ENCODE assay signal across 10 mouse cellular contexts in the genomic region with DNA sequence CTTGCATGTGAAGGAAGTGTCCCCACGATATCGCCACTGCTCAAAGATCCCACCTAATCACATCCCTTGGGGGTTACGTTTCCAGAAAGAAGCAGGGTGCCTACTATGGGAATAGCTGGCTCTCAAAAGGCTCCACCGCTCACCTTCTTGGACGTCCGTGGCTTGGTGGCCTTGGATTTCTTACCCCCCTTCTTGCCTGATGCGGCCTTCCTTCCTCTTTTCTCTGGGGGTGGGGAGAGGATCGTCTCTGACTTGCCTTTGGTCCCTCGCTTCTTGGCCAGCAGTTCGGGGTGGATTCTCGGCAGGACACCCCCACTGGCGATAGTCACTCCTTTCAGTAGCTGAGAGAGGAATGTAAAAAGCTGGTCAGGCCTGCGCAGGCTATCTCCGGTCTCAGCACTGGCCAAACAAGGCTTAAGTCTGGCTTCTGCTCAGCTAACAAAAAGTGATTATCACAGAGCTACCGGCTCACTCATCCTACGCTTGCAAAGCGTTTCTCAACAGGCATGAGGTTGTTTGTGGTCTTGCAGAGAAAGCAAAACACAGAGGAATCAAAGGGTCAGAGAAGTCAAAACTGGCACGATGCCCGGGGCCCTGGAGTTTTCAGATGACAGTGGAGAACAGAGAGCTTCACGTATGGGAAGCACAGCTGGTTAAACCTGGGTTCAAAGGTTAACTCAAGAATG. TPM values are rescaled to one million over a fixed set of nuclear protein-coding genes. Genes with fewer than 3 reads are reported as not detected.
DNase-seq lines count a peak whose midpoint lies in the region; ATAC-seq and TF ChIP-seq lines count a peak whose summit lies in the region.
"Had no signal": no experiment of that assay in that cellular context is flagged by ENCODE, and none has a peak within 500 bp of the region (broad histone marks: within the 10 kb centered on the region; RNA-seq: fewer than 3 reads in every experiment).

No protein-coding gene starts in this region.

- H3K36me3 ChIP-seq in midbrain, embryonic 13.5 days, result peaks cover 94% of the 10 kb centered on the region
- peaks cover 92% of the 10 kb centered on the region for H3K36me3 ChIP-seq in midbrain, embryonic 14.5 days (ENCODE audit: control insufficient read depth, insufficient read depth, low read length)
- H3K36me3 ChIP-seq in midbrain, embryonic 10.5 days, result peaks cover 99% of the 10 kb centered on the region
- H3K36me3 ChIP-seq: G1E had no signal

- 90% methylated on average over 20 of the region's 20 CpGs for WGBS in midbrain, embryonic 13.5 days
- 87% methylated on average over 20 of the region's 20 CpGs for WGBS in midbrain, embryonic 14.5 days
- WGBS in bone marrow, adult 2 months, result 20% methylated on average over 20 of the region's 20 CpGs
- WGBS in midbrain, embryonic 10.5 days, result 89% methylated on average over 20 of the region's 20 CpGs

- TF ChIP-seq CTCF in bone marrow, adult 2 months (IDR thresholded peaks at IDR 0.05; ENCODE audit: control insufficient read depth, insufficient read depth, low read length), result no peak

- DNase-seq in midbrain, embryonic 14.5 days, result no peak
- peak; percentile 91 to 93 for DNase-seq in kidney, postnatal 25 days
- DNase-seq in thymus, postnatal 4 days, result no peak
- DNase-seq in frontal cortex, postnatal 14 days (ENCODE audit: low spot score in 2 of 2), result no peak
- no peak for DNase-seq in midbrain, embryonic 10.5 days (ENCODE audit: low spot score)

- H3K4me3 ChIP-seq in midbrain, embryonic 13.5 days (replicated peaks), result no peak overlapping the region
- H3K4me3 ChIP-seq in midbrain, embryonic 14.5 days (replicated peaks; ENCODE audit: low read depth, low read length), result no peak overlapping the region
- peak overlapping the region; percentile 35 for H3K4me3 ChIP-seq in bone marrow, adult 2 months (replicated peaks; ENCODE audit: control insufficient read depth, low read depth, low read length)
- H3K4me3 ChIP-seq in midbrain, embryonic 10.5 days, result no peak overlapping the region
- H3K4me3 ChIP-seq: midbrain, embryonic 12.5 days had no signal

- ATAC-seq in midbrain, embryonic 13.5 days, result no peak
- ATAC-seq in midbrain, embryonic 14.5 days (ENCODE audit: low FRiP score, low TSS enrichment), result no peak
- 0 out of 2 replicates have a peak, but pooled peaks have one; percentile 22 for ATAC-seq in monocyte, adult 5-6 weeks (replicated peaks; ENCODE audit: insufficient number of reproducible peaks, low FRiP score, low TSS enrichment, poor library complexity, severe bottlenecking)

- H3K4me2 ChIP-seq in midbrain, embryonic 13.5 days (replicated peaks), result no peak overlapping the region
- H3K4me2 ChIP-seq in midbrain, embryonic 14.5 days (ENCODE audit: low read length), result no peak overlapping the region
- H3K4me2 ChIP-seq: midbrain, embryonic 12.5 days had no signal

- H3K9me3 ChIP-seq in midbrain, embryonic 13.5 days, result no peaks in the 10 kb centered on the region
- no peaks in the 10 kb centered on the region for H3K9me3 ChIP-seq in midbrain, embryonic 14.5 days (ENCODE audit: control insufficient read depth, low read length)
- no peaks in the 10 kb centered on the region for H3K9me3 ChIP-seq in midbrain, embryonic 10.5 days (replicated peaks)
- H3K9me3 ChIP-seq: G1E; midbrain, embryonic 12.5 days had no signal

- no peak overlapping the region for H3K27ac ChIP-seq in midbrain, embryonic 13.5 days
- no peak overlapping the region for H3K27ac ChIP-seq in midbrain, embryonic 14.5 days (replicated peaks; ENCODE audit: low read depth, low read length)
- 0 out of 2 replicates have a peak overlapping the region, but pooled peaks have one; percentile 30 for H3K27ac ChIP-seq in bone marrow, adult 2 months (ENCODE audit: control insufficient read depth, insufficient read depth, low read depth, low read length, poor library complexity)
- H3K27ac ChIP-seq in midbrain, embryonic 10.5 days (replicated peaks), result no peak overlapping the region
- H3K27ac ChIP-seq: midbrain, embryonic 12.5 days had no signal

- H3K9ac ChIP-seq in midbrain, embryonic 13.5 days (replicated peaks), result peak overlapping the region; percentile 10; the same call in 1 of the 2 replicates
- H3K9ac ChIP-seq in midbrain, embryonic 14.5 days (replicated peaks; ENCODE audit: low read length), result no peak overlapping the region
- H3K9ac ChIP-seq: midbrain, embryonic 12.5 days had no signal

- H3K27me3 ChIP-seq in midbrain, embryonic 13.5 days, result no peaks in the 10 kb centered on the region
- H3K27me3 ChIP-seq in midbrain, embryonic 14.5 days (ENCODE audit: control insufficient read depth, insufficient read depth, low read length), result no peaks in the 10 kb centered on the region
- no peaks in the 10 kb centered on the region for H3K27me3 ChIP-seq in midbrain, embryonic 10.5 days (ENCODE audit: low read depth, poor library complexity, severe bottlenecking)
- H3K27me3 ChIP-seq: midbrain, embryonic 12.5 days had no signal

- TF ChIP-seq POLR2A in bone marrow, adult 2 months (IDR thresholded peaks at IDR 0.05; ENCODE audit: borderline replicate concordance, control insufficient read depth, low read depth, low read length), result no peak

- H3K4me1 ChIP-seq in midbrain, embryonic 13.5 days (replicated peaks), result no peaks in the 10 kb centered on the region
- H3K4me1 ChIP-seq in midbrain, embryonic 14.5 days (ENCODE audit: control insufficient read depth, insufficient read depth, low read length), result no peaks in the 10 kb centered on the region
- H3K4me1 ChIP-seq in bone marrow, adult 2 months (ENCODE audit: control insufficient read depth, insufficient read depth, low read length), result no peaks in the 10 kb centered on the region; the same call in 1 of the 2 replicates
- H3K4me1 ChIP-seq in midbrain, embryonic 10.5 days, result no peaks in the 10 kb centered on the region
- H3K4me1 ChIP-seq: midbrain, embryonic 12.5 days had no signal

RNA-seq across cellular contexts. Expression of a gene that starts 32.3 kb away (rescaled TPM):
- 350 and 366 TPM in 2 replicates for polyA plus RNA-seq in midbrain, embryonic 13.5 days (2015; fragmentation: Nextera tagmentation; extraction: Ambion mirVana)
- 242 and 295 TPM in 2 replicates for polyA plus RNA-seq in midbrain, embryonic 14.5 days (2014; fragmentation: Nextera tagmentation; extraction: Ambion mirVana)
- 0.45 and 3.9 TPM in 2 replicates for polyA plus RNA-seq in bone marrow, adult 2 months (2011; ENCODE audit: insufficient read depth, insufficient read length, low replicate concordance, missing spikeins)
- total RNA-seq in monocyte, adult 5-6 weeks (2017), result 0.58 TPM in 1 of 3 replicates, not detected in the others
- 309 and 330 TPM in 2 replicates for polyA plus RNA-seq in midbrain, embryonic 10.5 days (2016; fragmentation: Nextera tagmentation; extraction: Ambion mirVana)
- polyA plus RNA-seq: G1E had no signal

RNA-seq across cellular contexts. Expression of a gene that starts 36.6 kb away (rescaled TPM):
- polyA plus RNA-seq in midbrain, embryonic 13.5 days (2015; fragmentation: Nextera tagmentation; extraction: Ambion mirVana), result 4.9 and 6.5 TPM in 2 replicates
- 5.8 and 7.0 TPM in 2 replicates for polyA plus RNA-seq in midbrain, embryonic 14.5 days (2014; fragmentation: Nextera tagmentation; extraction: Ambion mirVana)
- polyA plus RNA-seq in bone marrow, adult 2 months (2011; ENCODE audit: insufficient read depth, insufficient read length, low replicate concordance, missing spikeins), result 9.2 and 14.9 TPM in 2 replicates
- 8.5 to 18.3 TPM (median 17.4 TPM) in 3 replicates for total RNA-seq in monocyte, adult 5-6 weeks (2017)
- polyA plus RNA-seq in midbrain, embryonic 10.5 days (2016; fragmentation: Nextera tagmentation; extraction: Ambion mirVana), result 5.2 and 7.0 TPM in 2 replicates

RNA-seq across cellular contexts. Expression of a gene that starts 56.4 kb away (rescaled TPM):
- polyA plus RNA-seq in midbrain, embryonic 13.5 days (2015; fragmentation: Nextera tagmentation; extraction: Ambion mirVana), result 16.3 and 24.9 TPM in 2 replicates
- 25.1 and 27.0 TPM in 2 replicates for polyA plus RNA-seq in midbrain, embryonic 14.5 days (2014; fragmentation: Nextera tagmentation; extraction: Ambion mirVana)
- 12.3 and 29.2 TPM in 2 replicates for polyA plus RNA-seq in bone marrow, adult 2 months (2011; ENCODE audit: insufficient read depth, insufficient read length, low replicate concordance, missing spikeins)
- 6.6 to 14.0 TPM (median 9.7 TPM) in 3 replicates for total RNA-seq in monocyte, adult 5-6 weeks (2017)
- 27.4 and 28.7 TPM in 2 replicates for polyA plus RNA-seq in midbrain, embryonic 10.5 days (2016; fragmentation: Nextera tagmentation; extraction: Ambion mirVana)

Comparison
In these comparisons a context has a peak if more than half of its experiments do, and no peak if none do; other contexts are left out.
1. DNase-seq: peak in kidney, postnatal 25 days (2 of 2); none in midbrain, embryonic 14.5 days (single experiment), thymus, postnatal 4 days (single experiment), frontal cortex, postnatal 14 days (0 of 2) and midbrain, embryonic 10.5 days (single experiment).
2. RNA of a gene that starts 32.3 kb away (polyA plus RNA-seq): 350 to 366 TPM in midbrain, embryonic 13.5 days, 309 to 330 TPM in midbrain, embryonic 10.5 days and 242 to 295 TPM in midbrain, embryonic 14.5 days; 0.45 to 3.9 TPM in bone marrow, adult 2 months; every median in the first group is over 10 times any median in the second.